In the genomic region with DNA sequence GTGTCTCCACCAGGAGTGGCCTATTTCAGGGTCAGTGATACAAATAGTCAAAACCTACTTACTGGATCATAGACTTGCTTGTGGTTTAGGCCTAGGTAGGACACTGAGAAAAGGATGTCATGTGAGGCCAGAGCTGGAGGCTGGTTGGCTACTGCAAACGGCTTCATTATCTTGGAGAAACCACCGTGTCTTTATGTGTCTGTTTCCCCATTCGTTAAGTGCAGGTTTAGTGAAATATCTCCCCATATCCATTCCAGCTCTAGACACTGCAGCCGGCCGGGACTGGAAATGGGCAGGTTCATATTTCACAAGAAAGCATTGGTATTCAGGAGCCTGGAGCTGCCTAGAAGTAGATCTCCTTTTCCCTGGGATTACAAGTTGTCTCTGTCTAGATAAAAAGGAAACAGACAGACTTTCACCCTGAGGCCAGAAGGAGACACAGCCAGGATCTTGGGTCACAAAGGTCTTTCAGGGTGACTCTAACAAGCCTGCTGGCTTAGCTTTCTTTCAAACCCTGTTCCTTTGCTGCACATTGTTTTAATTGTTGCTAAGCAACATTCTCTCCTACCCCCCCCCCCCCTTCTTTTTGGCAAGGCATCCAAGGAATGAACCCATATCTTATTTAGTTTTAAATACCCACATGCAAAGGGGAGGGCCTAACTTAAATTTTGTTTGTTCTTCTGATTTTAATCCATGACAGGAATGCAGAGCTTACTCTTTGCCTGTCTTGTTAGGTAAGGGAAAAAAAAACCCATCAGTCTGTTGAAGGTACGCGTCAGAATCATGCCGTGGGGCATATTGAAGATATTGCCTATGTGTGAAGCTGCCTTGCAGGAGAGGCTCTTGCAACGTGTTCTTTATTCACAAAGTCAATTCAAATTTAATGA, we compare ENCODE assay signal across 8 mouse cellular contexts. TPM values are rescaled to one million over a fixed set of nuclear protein-coding genes. Genes with fewer than 3 reads are reported as not detected.
DNase-seq lines count a peak whose midpoint lies in the region; ATAC-seq and TF ChIP-seq lines count a peak whose summit lies in the region.

No protein-coding gene starts in this region.

- peaks cover 1% of the 10 kb centered on the region; the same call in 1 of the 2 replicates for H3K79me2 ChIP-seq in MEL (ENCODE audit: control insufficient read depth, insufficient read depth, low read length, poor library complexity)

- DNase-seq in MEL (ENCODE audit: low read depth, low spot score) = peak; percentile 81
- peak; percentile 65 for DNase-seq in hindbrain, embryonic 10.5 days (ENCODE audit: low spot score)
- no peak for DNase-seq in liver, embryonic 11.5 days (ENCODE audit: low spot score)
- no peak for DNase-seq in frontal cortex, postnatal 25 days (ENCODE audit: low spot score in 2 of 2)
- DNase-seq in cerebellum, adult 8-10 months = no peak
- no peak for DNase-seq in cerebellum, adult 11-12 months
- DNase-seq in spleen, postnatal 10 days (ENCODE audit: low spot score in 2 of 2) = no peak

- peak overlapping the region in 1 of 2 experiments; percentile 16; a peak in 1 of 4 replicates for H3K4me3 ChIP-seq in MEL (ENCODE audit: control insufficient read depth in 1 of 2, insufficient read depth in 1 of 2, low read depth in 2 of 2, low read length in 2 of 2)
- no peak overlapping the region for H3K4me3 ChIP-seq in brown adipose tissue, adult 24 weeks (ENCODE audit: insufficient read depth, low read depth, low read length)
- H3K4me3 ChIP-seq in hindbrain, embryonic 10.5 days = no peak overlapping the region; the same call in 1 of the 2 replicates
- no peak overlapping the region for H3K4me3 ChIP-seq in liver, embryonic 11.5 days (ENCODE audit: low read depth, low read length)

- peak; percentile 75 for ATAC-seq in liver, embryonic 11.5 days (replicated peaks; ENCODE audit: low FRiP score)

- H3K27ac ChIP-seq in MEL (ENCODE audit: control insufficient read depth, low read depth, low read length) = peak overlapping the region; percentile 65
- peak overlapping the region; percentile 74 for H3K27ac ChIP-seq in brown adipose tissue, adult 24 weeks (replicated peaks; ENCODE audit: low read depth, low read length)
- H3K27ac ChIP-seq in hindbrain, embryonic 10.5 days = peak overlapping the region; percentile 83
- H3K27ac ChIP-seq in liver, embryonic 11.5 days (ENCODE audit: low read depth, low read length) = peak overlapping the region; percentile 52

- TF ChIP-seq CTCF in MEL (IDR thresholded peaks at IDR 0.05 in 2 of 3, conservative IDR thresholded peaks at IDR 0.05 in 1 of 3; ENCODE audit: control insufficient read depth in 1 of 3, insufficient read depth in 1 of 3, low read depth in 2 of 3, low read length in 3 of 3, poor library complexity in 1 of 3, severe bottlenecking in 1 of 3) = no peak

- H3K4me1 ChIP-seq in MEL (ENCODE audit: control insufficient read depth in 1 of 2, insufficient read depth in 2 of 2, low read length in 2 of 2) = peaks cover 6 to 7% of the 10 kb centered on the region in 2 experiments; a peak in 2 of 4 replicates
- H3K4me1 ChIP-seq in brown adipose tissue, adult 24 weeks (ENCODE audit: control insufficient read depth, insufficient read depth, insufficient read length, low read length) = peaks cover 49% of the 10 kb centered on the region
- H3K4me1 ChIP-seq in hindbrain, embryonic 10.5 days (replicated peaks) = peaks cover 42% of the 10 kb centered on the region
- H3K4me1 ChIP-seq in liver, embryonic 11.5 days (replicated peaks; ENCODE audit: control insufficient read depth, insufficient read depth, low read length) = peaks cover 10% of the 10 kb centered on the region

- no peak for TF ChIP-seq POLR2A in MEL (IDR thresholded peaks at IDR 0.05; ENCODE audit: control insufficient read depth in 1 of 2, insufficient read depth in 1 of 2, low read depth in 1 of 2, low read length in 2 of 2, poor library complexity in 1 of 2)

- no peak for TF ChIP-seq RAD21 in MEL (IDR thresholded peaks at IDR 0.05; ENCODE audit: low read depth, low read length)

- H3K9me3 ChIP-seq in MEL (replicated peaks; ENCODE audit: insufficient read depth, low read length) = no peaks in the 10 kb centered on the region
- no peaks in the 10 kb centered on the region for H3K9me3 ChIP-seq in hindbrain, embryonic 10.5 days
- H3K9me3 ChIP-seq in liver, embryonic 11.5 days (ENCODE audit: control insufficient read depth, low read length) = no peaks in the 10 kb centered on the region

- no peaks in the 10 kb centered on the region for H3K27me3 ChIP-seq in MEL (ENCODE audit: control insufficient read depth in 1 of 2, insufficient read depth in 2 of 2, low read length in 2 of 2)
- no peaks in the 10 kb centered on the region for H3K27me3 ChIP-seq in hindbrain, embryonic 10.5 days (ENCODE audit: insufficient read depth, poor library complexity, severe bottlenecking)
- no peaks in the 10 kb centered on the region for H3K27me3 ChIP-seq in liver, embryonic 11.5 days (replicated peaks; ENCODE audit: control insufficient read depth, insufficient read depth, low read length)

- H3K4me2 ChIP-seq in liver, embryonic 11.5 days = peak overlapping the region; percentile 12; the same call in 1 of the 2 replicates

- H3K36me3 ChIP-seq in MEL (ENCODE audit: control insufficient read depth in 1 of 2, insufficient read depth in 2 of 2, low read length in 2 of 2) = peaks cover 0 to 9% of the 10 kb centered on the region in 2 experiments; a peak in 3 of 4 replicates
- no peaks in the 10 kb centered on the region for H3K36me3 ChIP-seq in hindbrain, embryonic 10.5 days
- no peaks in the 10 kb centered on the region for H3K36me3 ChIP-seq in liver, embryonic 11.5 days (ENCODE audit: control insufficient read depth, insufficient read depth, low read length)

- no peak; a peak in 1 of 4 replicates for TF ChIP-seq EP300 in MEL (IDR thresholded peaks at IDR 0.05; ENCODE audit: low read depth in 1 of 2, low read length in 2 of 2)

- H3K9ac ChIP-seq in MEL (ENCODE audit: control insufficient read depth, low read depth, low read length, poor library complexity, severe bottlenecking) = peak overlapping the region; percentile 17; the same call in 1 of the 2 replicates
- no peak overlapping the region for H3K9ac ChIP-seq in liver, embryonic 11.5 days (ENCODE audit: low read depth, low read length)

- 27% methylated on average over 9 of the region's 9 CpGs for WGBS in hindbrain, embryonic 10.5 days
- WGBS in liver, embryonic 11.5 days = 44% methylated on average over 9 of the region's 9 CpGs

TF ChIP-seq in MEL, 35 proteins besides CTCF, POLR2A, EP300 and RAD21 (continues in another document):
- TF ChIP-seq MAFK (IDR thresholded peaks at IDR 0.05; ENCODE audit: borderline replicate concordance, low read depth, low read length) (no peak), SMC3 (IDR thresholded peaks at IDR 0.05; ENCODE audit: low read depth, low read length) (no peak), RCOR1 (IDR thresholded peaks at IDR 0.05; ENCODE audit: low read depth, low read length) (no peak), NRF1 (IDR thresholded peaks at IDR 0.05; ENCODE audit: insufficient read depth, low read depth, low read length, poor library complexity, severe bottlenecking) (no peak), ZMIZ1 (IDR thresholded peaks at IDR 0.05; ENCODE audit: low read depth, low read length) (no peak), USF2 (IDR thresholded peaks at IDR 0.05; ENCODE audit: borderline replicate concordance in 1 of 2, insufficient read depth in 1 of 2, low read depth in 1 of 2, low read length in 2 of 2) (peak in 1 of 2 experiments; percentile 69; a peak in 1 of 4 replicates), CHD1 (IDR thresholded peaks at IDR 0.05; ENCODE audit: low read depth, low read length) (no peak), MAZ (IDR thresholded peaks at IDR 0.05; ENCODE audit: low read depth, low read length) (no peak), POLR2AphosphoS5 (IDR thresholded peaks at IDR 0.05; ENCODE audit: borderline replicate concordance, low read depth, low read length) (no peak), TCF12 (IDR thresholded peaks at IDR 0.05; ENCODE audit: low read depth, low read length) (0 out of 2 replicates have a peak, but pooled peaks have one; percentile 21), MYB (IDR thresholded peaks at IDR 0.05; ENCODE audit: low read depth, low read length) (no peak), GATA1 (IDR thresholded peaks at IDR 0.05; ENCODE audit: low read depth, low read length) (peak; percentile 32; the same call in 1 of the 2 replicates), USF1 (IDR thresholded peaks at IDR 0.05; ENCODE audit: low read depth, low read length) (peak; percentile 93), MEF2A (IDR thresholded peaks at IDR 0.05; ENCODE audit: extremely low read depth, insufficient replicate concordance, low read depth, low read length, poor library complexity, severe bottlenecking) (no peak), JUND (IDR thresholded peaks at IDR 0.05; ENCODE audit: low read depth, low read length) (no peak), E2F4 (IDR thresholded peaks at IDR 0.05; ENCODE audit: borderline replicate concordance, low read depth, low read length) (no peak), TAL1 (IDR thresholded peaks at IDR 0.05; ENCODE audit: low read length) (0 out of 2 replicates have a peak, but pooled peaks have one; percentile 13), GABPA (IDR thresholded peaks at IDR 0.05; ENCODE audit: low read depth, low read length) (no peak), MYC (IDR thresholded peaks at IDR 0.05; ENCODE audit: low read depth, low read length) (no peak), ZC3H11A (IDR thresholded peaks at IDR 0.05; ENCODE audit: low read depth, low read length) (no peak), UBTF (IDR thresholded peaks at IDR 0.05; ENCODE audit: borderline replicate concordance, insufficient read depth, low read depth, low read length) (no peak), ZKSCAN1 (IDR thresholded peaks at IDR 0.05; ENCODE audit: low read depth, low read length) (no peak), ETS1 (IDR thresholded peaks at IDR 0.05; ENCODE audit: low read depth, low read length) (no peak), TBP (IDR thresholded peaks at IDR 0.05; ENCODE audit: low read depth, low read length) (peak; percentile 49; the same call in 1 of the 2 replicates), KAT2A (conservative IDR thresholded peaks at IDR 0.05; ENCODE audit: low read depth, low read length) (no peak), POLR2AphosphoS2 (IDR thresholded peaks at IDR 0.05; ENCODE audit: low read length) (no peak), MXI1 (IDR thresholded peaks at IDR 0.05; ENCODE audit: low read depth, low read length) (no peak)

RNA-seq across cellular contexts. Expression of gene Itpr1, which starts 36.4 kb away (rescaled TPM):
- total RNA-seq in MEL (2012; rRNA removed) = 12.2 and 15.6 TPM in 2 replicates
- polyA plus RNA-seq in MEL (2012; ENCODE audit: insufficient read depth in 1 of 2, insufficient read length in 2 of 2, low read depth in 1 of 2, low replicate concordance in 2 of 2, missing spikeins in 1 of 2) = 10 to 100 TPM in 1 of 2 experiments, not detected in 1; 19.0 TPM
- polyA plus RNA-seq in brown adipose tissue, adult 24 weeks (2012; ENCODE audit: insufficient read depth, insufficient read length, missing spikeins) = 33.1 and 42.5 TPM in 2 replicates
- 6.9 and 9.3 TPM in 2 replicates for polyA plus RNA-seq in hindbrain, embryonic 10.5 days (2016; fragmentation: Nextera tagmentation; extraction: Ambion mirVana)
- polyA plus RNA-seq in liver, embryonic 11.5 days (2014; fragmentation: Nextera tagmentation; extraction: Ambion mirVana) = 6.9 and 8.3 TPM in 2 replicates

Comparison
In these comparisons a context has a peak if more than half of its experiments do, and no peak if none do; other contexts are left out.
1. DNase-seq: peak in MEL (single experiment) and hindbrain, embryonic 10.5 days (single experiment); none in liver, embryonic 11.5 days (single experiment), frontal cortex, postnatal 25 days (0 of 2), cerebellum, adult 8-10 months (single experiment), cerebellum, adult 11-12 months (single experiment) and spleen, postnatal 10 days (0 of 2).
2. Peak in every context shown above with its lines, with median percentiles within 50 percentile points of each other: H3K27ac ChIP-seq.